Comparison of ENCODE assay signal across 25 mouse cellular contexts in the genomic region with DNA sequence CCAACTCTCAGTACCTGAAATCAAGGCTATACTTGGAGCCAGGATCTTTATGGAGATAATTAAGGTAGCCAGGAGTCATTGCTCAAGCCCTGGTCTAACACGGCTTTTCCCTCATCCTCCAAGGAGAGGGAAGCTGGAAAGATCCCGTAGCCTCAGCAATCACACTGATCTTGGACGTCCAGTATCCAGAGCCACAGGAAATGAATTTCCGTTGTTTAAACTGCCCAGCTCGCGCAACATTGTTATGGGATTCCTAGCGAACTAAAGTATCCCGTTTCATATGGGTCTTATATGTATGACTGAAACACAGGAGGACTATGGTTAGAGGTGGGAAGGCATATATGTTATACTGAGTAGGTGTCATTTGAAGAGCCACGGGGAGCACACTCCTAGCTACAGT.
DNase-seq lines count a peak whose midpoint lies in the region; ATAC-seq and TF ChIP-seq lines count a peak whose summit lies in the region.
"Had no signal": no experiment of that assay in that cellular context is flagged by ENCODE, and none has a peak within 500 bp of the region (broad histone marks: within the 10 kb centered on the region; RNA-seq: fewer than 3 reads in every experiment).

No protein-coding gene starts in this region.

- peak overlapping the region; percentile 20; the same call in 1 of the 2 replicates for H3K27ac ChIP-seq in lung, embryonic 14.5 days (ENCODE audit: low read depth)
- H3K27ac ChIP-seq in stomach, embryonic 14.5 days (ENCODE audit: low read length): peak overlapping the region; percentile 52
- H3K27ac ChIP-seq in stomach, postnatal 0 days (replicated peaks): no peak overlapping the region
- H3K27ac ChIP-seq in stomach, embryonic 16.5 days (ENCODE audit: low read length): peak overlapping the region; percentile 39; the same call in 1 of the 2 replicates
- H3K27ac ChIP-seq: embryonic facial prominence, embryonic 15.5 days; forebrain, embryonic 10.5 days; gastrocnemius, adult 2 months; heart, embryonic 10.5 days; hindbrain, embryonic 13.5 days had no signal

- no peak for TF ChIP-seq EP300 in stomach, postnatal 0 days (optimal IDR thresholded peaks at IDR 0.05)

- H3K4me3 ChIP-seq in lung, embryonic 14.5 days (ENCODE audit: low read depth, low read length): no peak overlapping the region
- H3K4me3 ChIP-seq in lung, adult 2 months (replicated peaks; ENCODE audit: extremely low read depth, low read depth, low read length): no peak overlapping the region
- H3K4me3 ChIP-seq in stomach, embryonic 14.5 days (ENCODE audit: low read depth, low read length): no peak overlapping the region
- no peak overlapping the region for H3K4me3 ChIP-seq in stomach, postnatal 0 days (ENCODE audit: low read depth, low read length)
- H3K4me3 ChIP-seq in stomach, embryonic 16.5 days (replicated peaks; ENCODE audit: low read length): no peak overlapping the region
- H3K4me3 ChIP-seq: embryonic facial prominence, embryonic 15.5 days; erythroblast, embryonic 14.5 days; forebrain, embryonic 10.5 days; gastrocnemius, adult 2 months; heart, embryonic 10.5 days; hindbrain, embryonic 13.5 days had no signal

- 64% methylated on average over 9 of the region's 9 CpGs for WGBS in lung, embryonic 14.5 days
- WGBS in lung, adult 2 months: 58% methylated on average over 9 of the region's 9 CpGs
- WGBS in stomach, embryonic 14.5 days: 65% methylated on average over 9 of the region's 9 CpGs
- 76% methylated on average over 9 of the region's 9 CpGs for WGBS in stomach, postnatal 0 days
- 72% methylated on average over 9 of the region's 9 CpGs for WGBS in stomach, embryonic 16.5 days

- no peak overlapping the region for H3K9ac ChIP-seq in lung, embryonic 14.5 days
- H3K9ac ChIP-seq in stomach, embryonic 14.5 days (replicated peaks; ENCODE audit: low read depth, low read length): no peak overlapping the region
- no peak overlapping the region for H3K9ac ChIP-seq in stomach, postnatal 0 days (ENCODE audit: low read length)
- no peak overlapping the region for H3K9ac ChIP-seq in stomach, embryonic 16.5 days (ENCODE audit: low read length)
- H3K9ac ChIP-seq: embryonic facial prominence, embryonic 15.5 days; hindbrain, embryonic 13.5 days had no signal

- no peaks in the 10 kb centered on the region for H3K9me3 ChIP-seq in lung, embryonic 14.5 days (ENCODE audit: low read depth, low read length)
- H3K9me3 ChIP-seq in stomach, embryonic 14.5 days (ENCODE audit: control insufficient read depth, low read depth, low read length): no peaks in the 10 kb centered on the region
- no peaks in the 10 kb centered on the region for H3K9me3 ChIP-seq in stomach, postnatal 0 days (ENCODE audit: control insufficient read depth, low read length)
- no peaks in the 10 kb centered on the region for H3K9me3 ChIP-seq in stomach, embryonic 16.5 days (replicated peaks; ENCODE audit: control insufficient read depth, low read length)
- H3K9me3 ChIP-seq: embryonic facial prominence, embryonic 15.5 days; forebrain, embryonic 10.5 days; heart, embryonic 10.5 days; hindbrain, embryonic 13.5 days had no signal

- peak; percentile 63 for DNase-seq in lung, embryonic 14.5 days
- DNase-seq in lung, adult 2 months: no peak
- DNase-seq in stomach, postnatal 0 days (ENCODE audit: low spot score): no peak
- DNase-seq in lung, postnatal 10 days: peak; percentile 33
- no peak for DNase-seq in T-cell, adult 2 months (ENCODE audit: low spot score)
- no peak for DNase-seq in urinary bladder, postnatal 36 days (ENCODE audit: low spot score in 2 of 2)
- DNase-seq: adrenal gland, adult 8-10 months; adrenal gland, postnatal 36 days; cerebellum, adult 2 months; cerebellum, postnatal 14 days; embryo, embryonic 11 days; gastrocnemius, adult 2 months; gastrocnemius, postnatal 36 days; heart, adult 18-20 months; heart, postnatal 14 days had no signal

- no peak overlapping the region for H3K4me2 ChIP-seq in lung, embryonic 14.5 days
- no peak overlapping the region for H3K4me2 ChIP-seq in stomach, embryonic 14.5 days (replicated peaks; ENCODE audit: low read depth, low read length)
- H3K4me2 ChIP-seq in stomach, postnatal 0 days (replicated peaks; ENCODE audit: low read depth): no peak overlapping the region
- no peak overlapping the region for H3K4me2 ChIP-seq in stomach, embryonic 16.5 days (ENCODE audit: low read depth, low read length)
- H3K4me2 ChIP-seq: embryonic facial prominence, embryonic 15.5 days; hindbrain, embryonic 13.5 days had no signal

- no peaks in the 10 kb centered on the region for H3K36me3 ChIP-seq in lung, embryonic 14.5 days (ENCODE audit: insufficient read depth)
- no peaks in the 10 kb centered on the region for H3K36me3 ChIP-seq in stomach, embryonic 14.5 days (ENCODE audit: control insufficient read depth, insufficient read depth, low read length)
- no peaks in the 10 kb centered on the region for H3K36me3 ChIP-seq in stomach, postnatal 0 days (ENCODE audit: control insufficient read depth, insufficient read depth, low read length)
- no peaks in the 10 kb centered on the region for H3K36me3 ChIP-seq in stomach, embryonic 16.5 days (ENCODE audit: control insufficient read depth, insufficient read depth, low read length)
- H3K36me3 ChIP-seq: embryonic facial prominence, embryonic 15.5 days; forebrain, embryonic 10.5 days; heart, embryonic 10.5 days; hindbrain, embryonic 13.5 days had no signal

- no peak for TF ChIP-seq POLR2A in lung, adult 2 months (IDR thresholded peaks at IDR 0.05; ENCODE audit: borderline replicate concordance, extremely low read depth, low read depth, low read length)

- no peaks in the 10 kb centered on the region for H3K27me3 ChIP-seq in lung, embryonic 14.5 days (ENCODE audit: insufficient read depth, low read length)
- no peaks in the 10 kb centered on the region for H3K27me3 ChIP-seq in stomach, embryonic 14.5 days (ENCODE audit: control insufficient read depth, insufficient read depth, low read length)
- no peaks in the 10 kb centered on the region for H3K27me3 ChIP-seq in stomach, postnatal 0 days (ENCODE audit: control insufficient read depth, insufficient read depth, low read length)
- H3K27me3 ChIP-seq in stomach, embryonic 16.5 days (ENCODE audit: control insufficient read depth, insufficient read depth, low read length): no peaks in the 10 kb centered on the region
- H3K27me3 ChIP-seq: CH12.LX; embryonic facial prominence, embryonic 15.5 days; hindbrain, embryonic 13.5 days; Patski had no signal

- TF ChIP-seq CTCF in lung, embryonic 14.5 days (IDR thresholded peaks at IDR 0.05; ENCODE audit: low read depth): no peak
- TF ChIP-seq CTCF in lung, adult 2 months (IDR thresholded peaks at IDR 0.05; ENCODE audit: insufficient read depth, low read length): no peak
- TF ChIP-seq CTCF in stomach, postnatal 0 days (IDR thresholded peaks at IDR 0.05; ENCODE audit: low read depth): no peak

- H3K4me1 ChIP-seq in lung, embryonic 14.5 days (ENCODE audit: insufficient read depth): peaks cover 11% of the 10 kb centered on the region; the same call in 1 of the 2 replicates
- H3K4me1 ChIP-seq in lung, adult 2 months (ENCODE audit: control insufficient read depth, insufficient read depth, low read length): peaks cover 10% of the 10 kb centered on the region
- peaks cover 15% of the 10 kb centered on the region; the same call in 1 of the 2 replicates for H3K4me1 ChIP-seq in stomach, embryonic 14.5 days (ENCODE audit: control insufficient read depth, insufficient read depth, low read length)
- H3K4me1 ChIP-seq in stomach, postnatal 0 days (replicated peaks; ENCODE audit: control insufficient read depth, insufficient read depth): no peaks in the 10 kb centered on the region
- no peaks in the 10 kb centered on the region; the same call in 1 of the 2 replicates for H3K4me1 ChIP-seq in stomach, embryonic 16.5 days (ENCODE audit: control insufficient read depth, insufficient read depth, low read length)
- H3K4me1 ChIP-seq: embryonic facial prominence, embryonic 15.5 days; forebrain, embryonic 10.5 days; heart, embryonic 10.5 days had no signal

- ATAC-seq in lung, embryonic 14.5 days (ENCODE audit: insufficient read depth): no peak
- ATAC-seq in stomach, embryonic 14.5 days (ENCODE audit: insufficient number of reproducible peaks, insufficient read depth, low FRiP score, low read depth): no peak
- ATAC-seq in stomach, postnatal 0 days (ENCODE audit: low FRiP score, low TSS enrichment): no peak
- ATAC-seq in stomach, embryonic 16.5 days (ENCODE audit: insufficient read depth, low FRiP score): no peak
- ATAC-seq: forebrain, embryonic 14.5 days; Patski had no signal

Comparison
In these comparisons a context has a peak if more than half of its experiments do, and no peak if none do; other contexts are left out.
1. DNase-seq: peak in lung, embryonic 14.5 days (single experiment) and lung, postnatal 10 days (single experiment); none in lung, adult 2 months (single experiment), stomach, postnatal 0 days (single experiment), T-cell, adult 2 months (single experiment) and urinary bladder, postnatal 36 days (0 of 2).